Mouse (Mus musculus): ENCODE data around the gene Chrna1. TPM values are rescaled to one million over a fixed set of nuclear protein-coding genes. Genes with fewer than 3 reads are reported as not detected.

Gene Chrna1
- total RNA-seq (2014; fragmentation: Nextera tagmentation) (not detected in 2 replicates), total RNA-seq (2017) (not detected in 2 replicates)

- no peak for ATAC-seq (replicated peaks; ENCODE audit: poor library complexity, severe bottlenecking)
These were observed at the start of gene Chrna1 for GRCm38 (mm10) chr2:73580166-73580565. TSS of gene Chrna1 (minus strand) at chr2:73580338.

- no peak for ATAC-seq (replicated peaks; ENCODE audit: poor library complexity, severe bottlenecking)
These were observed 38.4 kb upstream of the Chrna1 start for GRCm38 (mm10) chr2:73618486-73619052.

- ATAC-seq (replicated peaks; ENCODE audit: poor library complexity, severe bottlenecking) = no peak
These were observed 36.4 kb upstream of the Chrna1 start for GRCm38 (mm10) chr2:73616434-73617057.

- no peak for ATAC-seq (replicated peaks; ENCODE audit: poor library complexity, severe bottlenecking)
These were observed 35.3 kb upstream of the Chrna1 start for GRCm38 (mm10) chr2:73615456-73615855.

GRCm38 (mm10) chr2:73614303-73614702, 34.2 kb upstream of the Chrna1 start:
- ATAC-seq (replicated peaks; ENCODE audit: poor library complexity, severe bottlenecking) = no peak

- ATAC-seq (replicated peaks; ENCODE audit: poor library complexity, severe bottlenecking) = no peak
These were observed 32.8 kb upstream of the Chrna1 start for GRCm38 (mm10) chr2:73612941-73613340.

- peak; percentile 83 for ATAC-seq (replicated peaks; ENCODE audit: poor library complexity, severe bottlenecking)
These were observed 32.3 kb upstream of the Chrna1 start for GRCm38 (mm10) chr2:73612367-73612914.

GRCm38 (mm10) chr2:73611798-73612197, 31.7 kb upstream of the Chrna1 start:
- ATAC-seq (replicated peaks; ENCODE audit: poor library complexity, severe bottlenecking) = no peak

- 0 out of 2 replicates have a peak, but pooled peaks have one; percentile 13 for ATAC-seq (replicated peaks; ENCODE audit: poor library complexity, severe bottlenecking)
These were observed 29.6 kb upstream of the Chrna1 start for GRCm38 (mm10) chr2:73609724-73610210.

GRCm38 (mm10) chr2:73609067-73609723, 29.1 kb upstream of the Chrna1 start:
- ATAC-seq (replicated peaks; ENCODE audit: poor library complexity, severe bottlenecking) = no peak

- peak; percentile 39; the same call in 1 of the 2 replicates for ATAC-seq (replicated peaks; ENCODE audit: poor library complexity, severe bottlenecking)
These were observed 28.3 kb upstream of the Chrna1 start for GRCm38 (mm10) chr2:73608391-73608790.

GRCm38 (mm10) chr2:73607609-73608008, 27.5 kb upstream of the Chrna1 start:
- ATAC-seq (replicated peaks; ENCODE audit: poor library complexity, severe bottlenecking) = peak; percentile 38; the same call in 1 of the 2 replicates

- ATAC-seq (replicated peaks; ENCODE audit: poor library complexity, severe bottlenecking) = no peak
These were observed 27.0 kb upstream of the Chrna1 start for GRCm38 (mm10) chr2:73607146-73607545.

GRCm38 (mm10) chr2:73606616-73607015, 26.5 kb upstream of the Chrna1 start:
- no peak for ATAC-seq (replicated peaks; ENCODE audit: poor library complexity, severe bottlenecking)

- no peak for ATAC-seq (replicated peaks; ENCODE audit: poor library complexity, severe bottlenecking)
These were observed 24.9 kb upstream of the Chrna1 start for GRCm38 (mm10) chr2:73605077-73605476.

GRCm38 (mm10) chr2:73604579-73604978, 24.4 kb upstream of the Chrna1 start:
- no peak for ATAC-seq (replicated peaks; ENCODE audit: poor library complexity, severe bottlenecking)

- ATAC-seq (replicated peaks; ENCODE audit: poor library complexity, severe bottlenecking) = no peak
These were observed 20.5 kb upstream of the Chrna1 start for GRCm38 (mm10) chr2:73600650-73601049.

- peak; percentile 40 for ATAC-seq (replicated peaks; ENCODE audit: poor library complexity, severe bottlenecking)
These were observed 17.6 kb upstream of the Chrna1 start for GRCm38 (mm10) chr2:73597772-73598171.

- ATAC-seq (replicated peaks; ENCODE audit: poor library complexity, severe bottlenecking) = no peak
These were observed 16.6 kb upstream of the Chrna1 start for GRCm38 (mm10) chr2:73596786-73597185.

GRCm38 (mm10) chr2:73596326-73596725, 16.2 kb upstream of the Chrna1 start:
- ATAC-seq (replicated peaks; ENCODE audit: poor library complexity, severe bottlenecking) = no peak

GRCm38 (mm10) chr2:73593101-73593439, 12.9 kb upstream of the Chrna1 start:
- no peak for ATAC-seq (replicated peaks; ENCODE audit: poor library complexity, severe bottlenecking)
